Mouse (Mus musculus) kidney, embryonic 15.5 days (tissue): Measurements from ENCODE around the gene Sec22a. TPM values are rescaled to one million over a fixed set of nuclear protein-coding genes. Genes with fewer than 3 reads are reported as not detected.

Experiments
- ATAC-seq: fragments of 200-750 bp; cut with Nextera tagmentation; replicated peaks from 2 replicates; pipeline ENCODE4 v1.8.0; 2017; ENCODE audit warnings: moderate TSS enrichment; ENCODE audit not compliant: low FRiP score
- H3K27ac ChIP-seq: fragments of 300-500 bp; sonication (generic); 2 replicates; pipeline ENCODE4 v1.5.1; 2015; ENCODE audit warnings: mild to moderate bottlenecking, inconsistent platforms
- H3K27me3 ChIP-seq: fragments of 300-500 bp; sonication (generic); 2 replicates; pipeline ENCODE4 v1.6.1; 2015; ENCODE audit warnings: inconsistent platforms
- H3K36me3 ChIP-seq: fragments of 300-500 bp; sonication (generic); 2 replicates; pipeline ENCODE4 v1.6.1; 2015; ENCODE audit warnings: inconsistent platforms
- H3K4me1 ChIP-seq: fragments of 300-500 bp; sonication (generic); 2 replicates; pipeline ENCODE4 v1.6.1; 2015; ENCODE audit warnings: inconsistent platforms
- H3K4me2 ChIP-seq: fragments of 300-500 bp; sonication (generic); 2 replicates; pipeline ENCODE4 v1.6.1; 2015; ENCODE audit warnings: moderate library complexity, mild to moderate bottlenecking, inconsistent platforms
- H3K4me3 ChIP-seq: fragments of 300-500 bp; sonication (generic); replicated peaks from 2 replicates; pipeline ENCODE4 v1.5.1; 2015; ENCODE audit warnings: mild to moderate bottlenecking, inconsistent platforms
- H3K9ac ChIP-seq: fragments of 300-500 bp; sonication (generic); 2 replicates; pipeline ENCODE4 v1.6.1; 2015; ENCODE audit warnings: mild to moderate bottlenecking, inconsistent platforms
- H3K9me3 ChIP-seq: fragments of 300-500 bp; sonication (generic); replicated peaks from 2 replicates; pipeline ENCODE4 v1.6.1; 2016; ENCODE audit warnings: inconsistent platforms
- WGBS: fragments of 180-500 bp; shearing (Covaris S2); methylation state at CpG from one replicate; pipeline ENCODE4 v1.1.7; 2015; ENCODE audit warnings: mixed read lengths; 5-methylcytosine and 5-hydroxymethylcytosine counted together
- polyA plus RNA-seq: library from polyadenylated mRNA; unstranded; fragments of >200 nt; fragmentation: Nextera tagmentation; extraction: Ambion mirVana; gene quantifications from 2 replicates; pipeline ENCODE4 v1.2.1, GENCODE M21; 2015

Gene Sec22a
- polyA plus RNA-seq, 1 experiment from 2014 or later: 48.9 TPM

DNA sequence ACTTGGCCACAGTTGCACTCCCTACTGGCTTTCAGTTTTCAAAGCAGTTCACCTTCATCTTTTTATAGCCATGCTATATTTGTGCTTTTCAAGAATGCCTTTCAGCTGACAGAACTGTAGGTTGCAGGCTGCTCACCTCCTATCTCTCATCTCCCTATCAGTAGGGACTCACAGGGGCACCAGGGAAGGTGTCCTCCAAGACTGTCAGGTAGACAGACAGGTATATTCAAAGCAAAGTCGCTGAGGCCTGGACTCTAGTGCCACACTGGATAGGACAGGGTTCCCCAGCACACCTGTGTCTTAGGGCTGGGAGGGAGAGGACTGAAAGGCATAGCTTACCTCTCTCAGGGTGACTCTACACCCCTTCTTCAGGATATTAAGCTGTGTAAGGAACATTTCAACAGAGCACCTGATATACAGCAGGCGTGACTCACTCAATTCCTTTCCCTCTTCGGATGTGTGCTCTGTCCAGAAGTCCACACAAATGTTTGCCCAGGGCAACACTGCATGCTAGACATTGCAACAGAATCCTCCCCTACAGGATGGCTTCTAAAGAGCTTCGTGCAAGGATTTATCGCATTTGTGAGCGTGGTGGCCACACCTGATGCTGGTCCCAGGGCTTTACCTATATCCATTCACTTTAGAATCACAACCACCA lies 55.1 kb downstream of the Sec22a start:
- 87% methylated on average over 6 of the region's 6 CpGs for WGBS

DNA sequence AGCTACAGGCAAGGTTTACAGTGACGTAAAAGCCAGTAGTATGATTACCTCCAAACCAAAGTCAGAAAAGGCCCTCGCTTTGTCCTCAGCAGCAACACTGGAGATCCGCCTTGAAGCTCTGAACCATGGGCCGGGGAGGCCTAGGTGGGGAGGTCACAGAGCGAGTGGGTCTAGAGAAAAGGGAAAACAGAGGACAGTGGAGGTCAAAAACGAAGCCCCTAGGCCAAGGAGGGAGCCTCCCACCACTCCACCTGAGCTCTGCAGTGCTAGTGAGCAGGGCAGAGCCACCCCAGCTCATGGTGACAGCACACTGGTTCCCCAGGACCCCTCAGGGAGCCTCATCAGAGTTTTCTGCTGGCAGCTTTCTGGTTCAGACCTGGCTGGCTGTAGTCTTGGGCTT lies 55.7 kb downstream of the Sec22a start:
- 82% methylated on average over 6 of the region's 6 CpGs for WGBS

More for the DNA sequence above, 55.1 kb downstream of the Sec22a start:
- Histone ChIP-seq H3K27ac (no peak overlapping the region), H3K4me2 (no peak overlapping the region), H3K9ac (no peak overlapping the region), H3K9me3 (no peaks in the 10 kb centered on the region), H3K4me1 (no peaks in the 10 kb centered on the region), H3K27me3 (no peaks in the 10 kb centered on the region), H3K36me3 (peaks cover 13% of the 10 kb centered on the region), H3K4me3 (no peak overlapping the region)
- ATAC-seq: no peak

DNA sequence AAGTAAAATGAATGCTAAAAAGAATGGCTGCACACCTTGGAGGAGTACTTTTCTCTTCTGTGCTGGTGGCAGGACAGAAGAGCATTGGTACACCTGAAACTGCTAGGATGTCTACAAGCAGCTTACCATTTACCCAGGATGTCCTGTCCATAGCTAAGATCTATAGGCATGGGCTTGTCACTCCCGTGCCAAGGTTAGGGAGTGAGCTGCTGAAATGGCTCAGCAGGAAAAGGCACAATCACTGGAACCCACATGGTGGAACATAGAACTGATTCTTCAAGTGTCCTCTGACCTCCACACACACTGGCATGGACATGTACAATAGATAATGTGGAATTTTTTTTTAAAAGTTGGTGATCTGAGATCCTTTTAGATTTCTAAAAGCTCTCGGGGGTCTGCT lies 56.4 kb downstream of the Sec22a start:
- Histone ChIP-seq H3K27me3 (no peaks in the 10 kb centered on the region), H3K4me2 (no peak overlapping the region), H3K36me3 (peaks cover 2% of the 10 kb centered on the region; the same call in 1 of the 2 replicates), H3K27ac (no peak overlapping the region), H3K9me3 (no peaks in the 10 kb centered on the region), H3K4me3 (no peak overlapping the region), H3K4me1 (no peaks in the 10 kb centered on the region), H3K9ac (no peak overlapping the region)
- 84% methylated on average over 2 of the region's 2 CpGs for WGBS
- no peak for ATAC-seq

More for the DNA sequence above, 55.7 kb downstream of the Sec22a start:
- Histone ChIP-seq H3K27ac (no peak overlapping the region), H3K9me3 (no peaks in the 10 kb centered on the region), H3K4me1 (no peaks in the 10 kb centered on the region), H3K9ac (no peak overlapping the region), H3K4me3 (no peak overlapping the region), H3K27me3 (no peaks in the 10 kb centered on the region), H3K36me3 (peaks cover 9% of the 10 kb centered on the region; the same call in 1 of the 2 replicates), H3K4me2 (no peak overlapping the region)
- no peak for ATAC-seq

DNA sequence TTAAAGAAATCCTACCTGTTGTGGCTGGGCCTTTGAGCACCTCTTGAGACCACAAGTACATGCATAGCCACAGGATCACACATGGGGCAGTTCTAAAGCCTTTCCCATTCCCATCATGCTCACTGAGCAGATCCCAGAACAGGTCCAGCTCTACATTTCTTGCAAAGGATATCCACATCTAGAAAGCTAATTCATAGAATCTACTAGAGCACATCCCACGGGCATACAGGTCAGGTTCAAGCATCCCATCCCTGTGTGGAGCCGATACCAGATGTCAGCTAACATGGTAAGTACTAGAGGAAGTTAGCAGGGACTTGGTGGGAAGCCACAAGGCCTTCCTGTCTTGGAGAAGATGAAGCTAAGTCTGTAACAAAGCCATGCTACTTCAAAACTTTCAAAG lies 57.1 kb downstream of the Sec22a start:
- H3K4me2 ChIP-seq: no peak overlapping the region
- H3K36me3 ChIP-seq: no peaks in the 10 kb centered on the region
- no peaks in the 10 kb centered on the region for H3K9me3 ChIP-seq
- no peak overlapping the region for H3K4me3 ChIP-seq
- H3K4me1 ChIP-seq: no peaks in the 10 kb centered on the region
- 82% methylated on average over 2 of the region's 2 CpGs for WGBS
- H3K27ac ChIP-seq: no peak overlapping the region
- no peak overlapping the region for H3K9ac ChIP-seq
- H3K27me3 ChIP-seq: no peaks in the 10 kb centered on the region
- no peak for ATAC-seq

DNA sequence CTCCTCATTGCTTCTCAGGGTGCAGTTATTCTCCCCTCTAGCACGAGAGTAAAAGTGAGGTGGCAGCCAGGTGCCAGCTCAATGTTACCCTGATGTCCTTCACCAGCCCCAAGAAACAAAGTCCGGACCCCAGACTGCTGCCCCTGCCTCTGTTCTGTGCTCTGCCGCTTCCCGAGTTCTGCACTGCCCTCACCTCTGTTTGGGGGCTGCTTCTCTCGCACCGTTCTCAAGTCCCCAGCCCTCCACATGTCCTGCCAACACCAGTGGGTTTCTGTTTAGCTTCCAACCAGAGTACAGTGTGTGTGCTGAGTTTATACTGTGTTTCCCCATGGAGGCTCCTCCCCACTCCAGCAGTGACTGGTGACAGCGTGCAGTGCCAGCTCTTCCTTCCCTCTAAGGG lies 58.5 kb downstream of the Sec22a start:
- Histone ChIP-seq H3K9me3 (no peaks in the 10 kb centered on the region), H3K27ac (no peak overlapping the region), H3K4me2 (no peak overlapping the region), H3K27me3 (no peaks in the 10 kb centered on the region), H3K4me3 (no peak overlapping the region), H3K9ac (no peak overlapping the region), H3K36me3 (no peaks in the 10 kb centered on the region), H3K4me1 (no peaks in the 10 kb centered on the region)
- ATAC-seq: no peak
- 86% methylated on average over 7 of the region's 7 CpGs for WGBS

DNA sequence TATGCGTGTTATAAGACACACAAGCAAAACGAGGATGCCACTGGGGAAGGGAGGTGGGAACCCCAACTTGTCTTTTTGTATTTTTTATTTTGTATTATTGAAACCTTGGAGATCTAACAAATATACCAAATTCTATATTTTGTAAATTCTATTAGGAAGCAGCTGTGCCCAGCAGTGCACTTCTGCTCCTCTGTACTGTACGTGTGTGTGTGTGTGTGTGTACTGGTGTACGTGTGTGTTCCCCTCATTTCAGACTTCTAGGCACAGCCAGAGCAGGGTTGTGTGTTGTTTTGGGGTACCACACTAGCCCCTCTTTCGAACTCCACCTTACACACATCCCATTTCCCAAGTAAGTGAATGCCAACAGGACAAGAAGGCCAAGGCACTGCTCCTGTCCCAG lies 59.3 kb downstream of the Sec22a start:
- Histone ChIP-seq H3K4me3 (no peak overlapping the region), H3K9ac (no peak overlapping the region), H3K4me1 (no peaks in the 10 kb centered on the region), H3K4me2 (no peak overlapping the region), H3K27me3 (no peaks in the 10 kb centered on the region), H3K27ac (no peak overlapping the region), H3K36me3 (no peaks in the 10 kb centered on the region), H3K9me3 (no peaks in the 10 kb centered on the region)
- ATAC-seq: no peak
- 91% methylated on average over 5 of the region's 5 CpGs for WGBS

DNA sequence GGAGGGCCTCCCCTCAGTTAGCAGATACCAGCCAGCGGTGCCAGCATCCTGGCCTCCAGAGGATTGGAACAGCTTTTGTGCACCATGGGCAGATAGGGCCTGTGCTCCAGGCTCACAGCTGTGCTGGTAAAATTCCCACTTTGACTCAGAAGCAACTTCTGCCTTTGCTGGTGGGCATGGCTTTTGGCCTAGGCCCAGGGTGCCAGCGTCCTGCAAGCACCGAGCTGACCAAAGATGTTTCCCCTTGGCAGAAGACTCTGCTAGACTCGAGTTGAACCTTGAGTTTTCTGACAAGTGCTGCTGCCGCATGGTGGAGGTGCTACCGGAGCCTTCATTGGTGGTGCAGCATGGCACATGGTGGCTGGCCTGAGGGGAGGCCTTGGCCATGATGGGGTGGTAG lies 60.0 kb downstream of the Sec22a start:
- Histone ChIP-seq H3K27ac (no peak overlapping the region), H3K4me2 (no peak overlapping the region), H3K9me3 (no peaks in the 10 kb centered on the region), H3K9ac (no peak overlapping the region), H3K27me3 (no peaks in the 10 kb centered on the region), H3K4me1 (no peaks in the 10 kb centered on the region), H3K36me3 (no peaks in the 10 kb centered on the region), H3K4me3 (no peak overlapping the region)
- no peak for ATAC-seq
- WGBS: 87% methylated on average over 6 of the region's 6 CpGs

DNA sequence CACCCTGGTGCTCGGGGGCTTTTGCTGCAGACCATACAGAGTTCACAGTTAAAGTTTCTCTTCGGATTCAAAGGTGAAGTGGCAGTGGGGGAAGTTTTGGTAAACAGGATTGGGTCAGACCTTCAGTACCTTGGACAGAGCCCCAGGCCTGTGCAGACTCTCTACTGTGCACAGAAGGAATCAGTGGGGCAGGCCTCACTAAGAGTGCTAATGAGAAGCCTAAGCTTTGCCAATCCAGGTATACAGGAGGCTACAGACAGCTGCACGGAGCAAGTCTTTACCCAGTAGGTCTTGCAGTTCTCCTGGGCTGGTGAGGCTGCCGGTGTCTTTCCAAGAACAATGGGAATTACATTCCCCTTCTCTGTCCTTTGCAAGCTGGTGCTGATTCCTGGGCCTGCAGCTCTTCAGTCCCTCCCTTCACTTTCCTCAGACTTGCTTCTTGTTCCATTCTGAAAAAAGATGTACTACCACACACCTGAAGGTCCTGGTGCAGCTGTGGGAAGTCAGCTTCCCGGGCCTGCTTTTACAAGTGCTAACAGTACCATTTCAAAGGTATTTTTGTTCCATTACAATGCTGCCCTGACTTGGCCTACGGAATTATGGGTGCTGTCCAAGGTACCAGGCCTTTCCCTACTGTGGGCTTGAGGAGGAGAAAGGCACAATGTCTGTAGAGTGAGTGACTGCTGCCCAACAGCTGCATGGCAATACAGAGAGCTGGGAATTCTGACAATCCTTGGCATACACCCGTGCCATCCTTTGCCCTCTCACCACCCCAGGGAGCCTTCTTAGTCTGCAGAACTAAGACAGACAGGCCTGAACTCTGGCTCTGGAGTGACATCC lies 61.1 kb downstream of the Sec22a start:
- H3K27me3 ChIP-seq: no peaks in the 10 kb centered on the region
- H3K9me3 ChIP-seq: no peaks in the 10 kb centered on the region
- no peak for ATAC-seq
- no peak overlapping the region for H3K9ac ChIP-seq
- no peaks in the 10 kb centered on the region for H3K4me1 ChIP-seq
- WGBS: 44% methylated on average over 7 of the region's 7 CpGs
- H3K4me3 ChIP-seq: no peak overlapping the region
- no peaks in the 10 kb centered on the region for H3K36me3 ChIP-seq
- no peak overlapping the region for H3K4me2 ChIP-seq
- H3K27ac ChIP-seq: no peak overlapping the region

DNA sequence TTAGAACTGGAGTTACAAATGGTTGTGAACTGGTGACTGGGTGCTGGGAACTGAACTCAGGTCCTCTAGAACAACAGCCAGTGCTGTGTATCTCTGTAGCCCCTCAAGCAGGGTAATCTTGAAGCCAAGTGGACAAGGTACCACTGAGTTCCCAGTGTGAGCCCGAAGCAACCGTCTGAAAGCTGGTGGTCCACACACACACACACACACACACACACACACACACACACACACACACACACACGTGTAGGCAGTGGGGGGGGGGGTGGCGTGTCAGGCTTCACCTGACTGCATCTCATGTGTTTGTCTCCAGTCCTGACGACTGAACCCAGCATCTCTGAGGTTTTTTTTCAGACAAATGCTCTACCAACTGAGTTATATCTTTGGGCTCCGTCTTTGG lies 63.6 kb downstream of the Sec22a start:
- no peak overlapping the region for H3K27ac ChIP-seq
- no peak overlapping the region for H3K9ac ChIP-seq
- H3K36me3 ChIP-seq: no peaks in the 10 kb centered on the region
- ATAC-seq: no peak
- H3K4me3 ChIP-seq: no peak overlapping the region
- no peaks in the 10 kb centered on the region for H3K9me3 ChIP-seq
- 81% methylated on average over 6 of the region's 6 CpGs for WGBS
- H3K4me2 ChIP-seq: no peak overlapping the region
- H3K27me3 ChIP-seq: no peaks in the 10 kb centered on the region
- no peaks in the 10 kb centered on the region for H3K4me1 ChIP-seq

DNA sequence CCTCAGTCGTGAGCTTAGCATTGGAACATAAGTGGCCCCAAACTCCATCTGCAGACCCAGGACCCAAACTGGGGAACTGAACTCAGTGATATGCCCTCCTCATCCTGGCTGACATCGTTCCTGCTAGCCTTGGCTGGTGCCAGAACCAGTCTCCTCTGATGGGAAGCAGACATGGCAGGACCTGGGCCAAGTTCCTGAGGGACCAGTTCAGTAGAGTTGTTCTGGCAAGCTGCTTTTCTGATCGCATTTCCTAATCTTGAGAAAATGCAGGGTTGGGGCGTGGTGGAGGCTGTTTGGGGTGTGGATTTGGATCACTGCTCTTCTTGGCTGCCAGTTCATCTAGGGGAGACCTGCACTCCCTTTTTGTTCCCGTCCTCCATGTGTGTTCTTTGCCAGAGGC lies 65.9 kb downstream of the Sec22a start:
- Histone ChIP-seq H3K36me3 (no peaks in the 10 kb centered on the region), H3K27ac (no peak overlapping the region), H3K4me3 (no peak overlapping the region), H3K27me3 (no peaks in the 10 kb centered on the region), H3K9me3 (no peaks in the 10 kb centered on the region), H3K4me1 (no peaks in the 10 kb centered on the region), H3K9ac (no peak overlapping the region), H3K4me2 (no peak overlapping the region)
- WGBS: 78% methylated on average over 5 of the region's 5 CpGs
- no peak for ATAC-seq

DNA sequence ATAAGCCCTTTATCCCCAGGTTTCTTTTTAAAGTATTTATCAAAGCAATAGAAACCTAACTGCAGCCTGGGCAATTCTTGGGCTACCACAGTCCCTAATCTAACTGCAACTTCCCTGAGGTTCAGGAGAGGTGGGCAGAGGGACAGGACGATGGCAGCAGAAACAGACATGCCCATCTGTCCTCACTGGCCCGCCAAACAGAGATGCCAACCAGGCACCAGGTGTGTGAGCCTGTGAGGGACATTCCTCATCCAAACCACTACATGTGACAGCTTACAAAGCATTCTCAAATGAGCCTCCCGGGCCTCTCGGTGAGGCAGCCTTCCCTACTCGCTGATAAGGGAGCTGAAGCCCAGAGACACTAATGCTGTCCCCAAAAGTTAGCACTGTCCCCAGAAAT lies 76.5 kb downstream of the Sec22a start:
- no peak overlapping the region for H3K9ac ChIP-seq
- H3K4me1 ChIP-seq: no peaks in the 10 kb centered on the region
- no peaks in the 10 kb centered on the region for H3K36me3 ChIP-seq
- no peak for ATAC-seq
- 95% methylated on average over 5 of the region's 5 CpGs for WGBS
- no peak overlapping the region for H3K4me2 ChIP-seq
- no peak overlapping the region for H3K4me3 ChIP-seq
- no peaks in the 10 kb centered on the region for H3K27me3 ChIP-seq
- H3K27ac ChIP-seq: no peak overlapping the region
- no peaks in the 10 kb centered on the region for H3K9me3 ChIP-seq

DNA sequence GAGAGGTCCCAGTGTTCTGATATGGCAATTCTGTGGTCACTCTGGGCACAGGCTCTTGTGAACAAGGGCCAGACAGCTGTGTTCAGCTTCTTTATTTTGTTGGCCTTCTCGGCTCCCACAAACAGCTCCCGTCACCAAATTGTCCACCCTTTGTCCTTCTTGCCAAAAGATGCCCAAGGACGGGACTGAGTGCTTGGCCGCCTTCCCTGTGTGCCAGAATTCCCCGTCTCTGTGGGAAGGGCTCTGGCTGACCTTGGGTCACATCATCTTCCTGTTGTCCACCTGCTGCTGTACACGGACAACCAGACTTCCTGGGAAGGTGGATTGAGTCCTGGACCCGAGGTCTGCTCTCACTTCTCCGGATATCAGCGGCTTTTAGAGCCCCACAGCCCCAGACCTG lies 77.9 kb downstream of the Sec22a start:
- ATAC-seq: no peak
- H3K4me3 ChIP-seq: no peak overlapping the region
- no peaks in the 10 kb centered on the region for H3K27me3 ChIP-seq
- H3K4me2 ChIP-seq: no peak overlapping the region
- H3K27ac ChIP-seq: no peak overlapping the region
- no peak overlapping the region for H3K9ac ChIP-seq
- no peaks in the 10 kb centered on the region for H3K36me3 ChIP-seq
- no peaks in the 10 kb centered on the region for H3K4me1 ChIP-seq
- H3K9me3 ChIP-seq: no peaks in the 10 kb centered on the region
- 67% methylated on average over 9 of the region's 9 CpGs for WGBS
